7 mouse cellular contexts compared by ENCODE assay signal in genomic region chr14:16200969-16201638, GRCm38 (mm10). TPM values are rescaled to one million over a fixed set of nuclear protein-coding genes. Genes with fewer than 3 reads are reported as not detected.
A peak's percentile ranks its signal among the peaks of the same experiment; 100 is the strongest.
DNase-seq lines count a peak whose midpoint lies in the region; ATAC-seq and TF ChIP-seq lines count a peak whose summit lies in the region.

No protein-coding gene starts in this region.

- no peak overlapping the region for H3K4me3 ChIP-seq in embryonic facial prominence, embryonic 12.5 days
- H3K4me3 ChIP-seq in hindbrain, postnatal 0 days (ENCODE audit: low read length): 0 out of 2 replicates have a peak overlapping the region, but pooled peaks have one; percentile 6

- 28% methylated on average over 8 of the region's 8 CpGs for WGBS in embryonic facial prominence, embryonic 12.5 days
- 5% methylated on average over 8 of the region's 8 CpGs for WGBS in hindbrain, postnatal 0 days

- peak overlapping the region; percentile 18 for H3K4me2 ChIP-seq in embryonic facial prominence, embryonic 12.5 days (replicated peaks)
- H3K4me2 ChIP-seq in hindbrain, postnatal 0 days (ENCODE audit: low read depth, low read length): peak overlapping the region; percentile 47

- ATAC-seq in embryonic facial prominence, embryonic 12.5 days (ENCODE audit: insufficient number of reproducible peaks, insufficient read depth, low FRiP score, low TSS enrichment): peak; percentile 83
- peak; percentile 97 for ATAC-seq in hindbrain, postnatal 0 days

- no peaks in the 10 kb centered on the region for H3K36me3 ChIP-seq in embryonic facial prominence, embryonic 12.5 days
- no peaks in the 10 kb centered on the region for H3K36me3 ChIP-seq in hindbrain, postnatal 0 days (ENCODE audit: insufficient read depth, low read length)

- peak; percentile 12 for DNase-seq in ovary, postnatal 14 days (ENCODE audit: low spot score)
- DNase-seq in ovary, postnatal 10 days (ENCODE audit: low spot score): no peak
- DNase-seq in hindbrain, postnatal 0 days (ENCODE audit: low spot score): peak; percentile 96
- peak; percentile 29 to 32 for DNase-seq in left cerebral cortex, adult 18-20 months (ENCODE audit: low spot score in 2 of 2)
- peak; percentile 88 for DNase-seq in retina, embryonic 14.5 days (ENCODE audit: low spot score)
- DNase-seq in urinary bladder, adult 2 months (ENCODE audit: low spot score): no peak

- H3K9me3 ChIP-seq in embryonic facial prominence, embryonic 12.5 days: no peaks in the 10 kb centered on the region
- H3K9me3 ChIP-seq in hindbrain, postnatal 0 days (ENCODE audit: low read length): no peaks in the 10 kb centered on the region

- H3K27me3 ChIP-seq in embryonic facial prominence, embryonic 12.5 days: no peaks in the 10 kb centered on the region
- H3K27me3 ChIP-seq in hindbrain, postnatal 0 days (ENCODE audit: insufficient read depth, low read length): no peaks in the 10 kb centered on the region

- H3K27ac ChIP-seq in embryonic facial prominence, embryonic 12.5 days: no peak overlapping the region
- peak overlapping the region; percentile 70 for H3K27ac ChIP-seq in hindbrain, postnatal 0 days

- no peak for TF ChIP-seq CTCF in hindbrain, postnatal 0 days (IDR thresholded peaks at IDR 0.05; ENCODE audit: low read depth)

- no peak overlapping the region for H3K9ac ChIP-seq in embryonic facial prominence, embryonic 12.5 days
- H3K9ac ChIP-seq in hindbrain, postnatal 0 days (replicated peaks; ENCODE audit: low read length): 0 out of 2 replicates have a peak overlapping the region, but pooled peaks have one; percentile 6

- H3K4me1 ChIP-seq in embryonic facial prominence, embryonic 12.5 days: peaks cover 11% of the 10 kb centered on the region
- H3K4me1 ChIP-seq in hindbrain, postnatal 0 days (ENCODE audit: insufficient read depth, low read length): 0 out of 2 replicates have a peak, but pooled peaks cover 13% of the 10 kb centered on the region

RNA-seq across cellular contexts. Expression of gene Ngly1, which starts 48.0 kb away (rescaled TPM):
- 34.5 and 36.2 TPM in 2 replicates for polyA plus RNA-seq in embryonic facial prominence, embryonic 12.5 days (2016; fragmentation: Nextera tagmentation; extraction: Ambion mirVana)
- total RNA-seq in hindbrain, postnatal 0 days (2014; rRNA removed): 15.3 and 24.0 TPM in 2 replicates
- 27.6 and 30.4 TPM in 2 replicates for polyA plus RNA-seq in hindbrain, postnatal 0 days (2015; fragmentation: Nextera tagmentation; extraction: Ambion mirVana)
- total RNA-seq in left cerebral cortex, adult 18-20 months (2021): 10 to 100 TPM; 26.3 to 27.4 TPM
- polyA plus RNA-seq in urinary bladder, adult 2 months (2012; rRNA removed): 26.2 and 26.6 TPM in 2 replicates

RNA-seq across cellular contexts. Expression of gene Oxsm, which starts 48.5 kb away (rescaled TPM):
- polyA plus RNA-seq in embryonic facial prominence, embryonic 12.5 days (2016; fragmentation: Nextera tagmentation; extraction: Ambion mirVana): 1.5 and 1.6 TPM in 2 replicates
- total RNA-seq in hindbrain, postnatal 0 days (2014; rRNA removed): 4.0 and 4.6 TPM in 2 replicates
- 1.4 and 1.7 TPM in 2 replicates for polyA plus RNA-seq in hindbrain, postnatal 0 days (2015; fragmentation: Nextera tagmentation; extraction: Ambion mirVana)
- 10 to 100 TPM in 1 of 2 experiments, 1 to 10 TPM in 1; 9.4 to 12.8 TPM for total RNA-seq in left cerebral cortex, adult 18-20 months (2021)
- polyA plus RNA-seq in urinary bladder, adult 2 months (2012; rRNA removed): 7.4 and 8.0 TPM in 2 replicates

Comparison
In these comparisons a context has a peak if more than half of its experiments do, and no peak if none do; other contexts are left out.
1. DNase-seq: peak in ovary, postnatal 14 days (single experiment), hindbrain, postnatal 0 days (single experiment), left cerebral cortex, adult 18-20 months (2 of 2) and retina, embryonic 14.5 days (single experiment); none in ovary, postnatal 10 days (single experiment) and urinary bladder, adult 2 months (single experiment).